Mouse (Mus musculus): ENCODE measurements at regions not wholly inside any gene's neighbourhood (a gene's known extent, or its start where the extent isn't known, plus 50 kb on each side); places are given as distances from the start of the nearest gene placed in this dataset.
"Not testable (repeated sequence)": the region's sequence is repeated elsewhere in the genome, so short reads cannot be mapped to it uniquely, and the experiment has no call there.

DNA sequence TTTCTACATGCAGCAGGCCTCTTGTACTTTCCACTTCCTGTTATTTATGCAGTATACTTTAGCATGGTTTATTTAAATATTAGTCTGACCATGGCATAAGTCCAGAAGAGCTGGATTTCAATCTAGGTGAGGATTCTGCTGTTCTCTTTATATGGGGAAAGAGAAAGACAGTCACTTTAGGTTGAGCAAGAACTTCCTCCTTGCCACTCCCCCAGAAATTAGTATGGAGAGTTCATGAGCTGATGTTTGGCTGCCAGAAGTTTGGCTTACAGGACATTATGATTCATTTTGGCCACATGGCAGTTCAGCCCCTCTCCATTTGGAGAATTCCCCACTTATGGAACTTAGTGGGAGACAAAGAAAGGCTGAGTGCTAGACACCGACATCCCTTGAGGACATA lies 130.8 kb downstream of the Arrdc3 start:
- DNase-seq, result no peak

DNA sequence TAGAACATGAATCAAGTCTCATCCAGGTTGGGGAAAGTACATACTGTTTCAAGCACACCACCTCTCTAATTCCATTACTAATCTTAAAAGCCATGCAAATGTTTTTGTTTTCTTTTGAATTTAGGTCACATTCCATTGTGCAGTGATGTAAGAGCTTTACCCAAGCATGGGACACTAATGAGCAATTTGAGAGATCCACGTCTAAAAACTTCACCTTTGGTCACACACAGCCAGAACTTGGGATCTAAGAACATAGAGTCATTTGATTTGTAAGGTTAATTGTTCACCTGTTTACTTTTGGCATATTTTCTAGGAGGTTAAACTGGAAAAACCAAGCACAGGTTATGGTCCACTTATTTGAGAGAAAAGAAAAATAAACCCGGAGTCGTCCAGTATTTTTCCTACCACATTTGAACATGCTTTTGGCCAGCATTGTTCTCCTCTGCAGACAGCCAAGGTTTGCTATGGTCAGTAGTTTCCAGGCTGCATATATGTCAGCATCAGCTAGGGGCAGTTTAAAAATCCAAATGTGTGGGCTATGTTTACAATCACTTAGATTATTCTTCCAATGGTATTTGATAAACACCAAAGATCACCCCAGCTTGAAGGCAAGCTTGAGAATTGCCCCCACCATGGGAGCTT lies 137.0 kb downstream of the Arrdc3 start:
- DNase-seq, result no peak

DNA sequence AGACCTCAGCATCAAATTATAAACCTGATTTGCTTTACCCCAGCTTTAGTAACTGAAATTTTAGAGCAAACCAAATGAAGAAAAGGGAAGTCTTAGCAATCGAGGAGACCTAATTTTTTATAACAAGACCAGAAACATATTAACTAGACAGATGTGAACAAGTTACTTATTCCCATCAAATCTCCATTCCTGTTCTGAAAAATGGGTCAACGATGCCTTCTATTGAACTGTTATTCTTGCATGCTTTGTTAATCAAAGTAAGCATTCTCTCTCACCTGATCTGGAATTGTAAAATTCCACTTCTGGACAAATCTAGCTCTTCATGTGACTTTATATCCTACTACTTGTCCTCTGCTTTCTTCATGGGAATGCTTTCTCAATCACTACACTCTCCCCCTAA lies 137.6 kb downstream of the Arrdc3 start:
- DNase-seq, result no peak

DNA sequence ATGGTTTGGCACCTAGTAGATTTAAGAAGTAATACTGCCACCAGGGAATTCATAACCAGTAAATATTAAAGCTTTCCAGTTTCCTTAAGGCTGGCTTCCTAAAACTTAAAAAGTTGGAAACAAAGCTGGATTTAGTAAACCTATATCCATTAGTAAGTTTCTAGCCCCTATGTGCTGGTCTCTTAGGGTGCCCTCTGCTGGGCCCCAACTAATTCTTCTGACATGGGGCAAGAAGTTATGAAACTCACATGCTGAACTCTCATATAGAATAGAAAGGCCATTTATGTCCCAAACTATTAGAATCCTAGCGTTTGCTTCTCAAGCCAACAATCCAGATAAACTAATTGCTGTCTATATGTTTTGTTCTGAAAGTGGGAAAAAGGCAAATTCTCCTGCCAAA lies 139.2 kb downstream of the Arrdc3 start:
- DNase-seq, result peak; percentile 13

DNA sequence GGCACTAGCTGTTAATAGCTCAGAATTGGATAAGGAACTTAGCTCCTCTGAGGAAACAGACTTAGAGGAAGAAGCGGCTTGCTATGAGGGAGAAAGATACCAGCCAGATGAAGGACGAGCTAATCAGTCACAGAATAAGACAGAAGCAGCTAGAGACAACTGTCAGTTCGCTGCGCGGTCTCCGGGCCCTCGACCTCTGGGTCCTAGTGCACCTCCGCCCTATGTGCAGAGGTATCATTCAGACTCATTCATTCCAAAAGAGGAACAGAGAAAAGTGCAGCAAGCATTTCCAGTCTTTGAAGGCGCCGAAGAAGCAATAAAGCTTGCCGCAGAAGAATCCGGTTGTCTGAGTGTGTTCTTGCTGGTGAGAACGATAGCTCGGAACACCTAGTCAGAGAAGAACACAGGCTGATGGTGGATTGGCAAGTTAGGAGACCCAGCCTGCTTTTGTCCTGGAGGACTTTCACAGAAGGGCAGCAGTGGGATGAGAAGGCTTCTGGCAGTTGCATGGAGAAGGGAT lies 142.1 kb downstream of the Arrdc3 start:
- DNase-seq, result not testable (repeated sequence)

DNA sequence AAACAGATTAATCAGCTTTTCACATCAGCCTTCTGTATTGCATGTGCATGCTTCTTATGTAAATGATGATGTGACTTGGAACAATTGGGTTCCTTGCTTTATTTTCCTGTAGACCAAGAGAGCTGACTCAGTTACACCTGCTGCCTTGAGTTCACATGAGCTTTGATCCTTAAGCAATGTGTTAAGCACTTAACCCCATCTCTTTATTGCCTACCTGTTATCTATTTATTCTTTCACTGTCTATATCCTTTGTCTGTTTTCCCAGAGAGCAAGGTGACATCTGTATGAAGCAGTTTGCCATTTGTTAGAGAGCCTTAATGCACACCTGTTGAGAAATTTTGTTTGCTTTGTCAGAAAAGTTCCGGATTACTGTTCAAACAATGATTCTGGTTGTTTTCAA lies 154.1 kb downstream of the Arrdc3 start:
- no peak for DNase-seq

DNA sequence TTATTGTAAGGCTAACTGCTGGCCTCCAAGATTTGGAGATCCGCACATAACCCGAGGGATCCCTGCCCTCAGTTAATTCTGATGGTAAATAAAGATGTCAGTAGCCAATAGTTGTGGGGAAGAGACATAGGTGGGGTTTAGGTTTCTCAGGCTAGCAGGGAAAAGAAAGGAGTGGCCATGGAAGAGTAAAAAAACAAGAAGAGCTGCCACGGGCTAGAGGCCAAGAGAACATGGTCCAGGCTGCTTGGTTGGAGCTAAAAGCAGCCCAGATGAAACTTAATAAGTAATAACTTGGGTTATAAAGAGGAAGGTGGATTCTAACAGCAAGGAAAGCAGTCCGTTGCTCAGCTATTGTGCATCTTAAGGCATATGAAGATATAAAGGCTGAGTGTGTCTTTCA lies 155.6 kb downstream of the Arrdc3 start:
- no peak for DNase-seq

DNA sequence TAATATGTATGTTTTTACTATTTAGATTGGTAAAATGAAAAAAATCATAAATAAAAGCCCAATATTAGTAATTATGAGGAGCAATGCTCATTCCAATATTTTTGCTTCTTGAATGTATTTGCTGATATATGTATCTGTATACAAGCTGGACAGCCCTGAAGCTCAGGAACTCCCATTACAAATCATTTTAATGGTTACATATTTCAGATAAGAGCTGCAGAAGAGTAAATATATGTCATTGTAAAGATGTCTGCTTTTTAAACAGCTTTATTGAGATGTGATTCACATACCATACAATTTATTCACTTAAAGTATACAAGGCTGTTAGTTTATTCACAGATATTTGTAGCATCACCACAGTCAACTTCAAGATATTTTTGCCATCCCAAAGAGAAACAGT lies 157.3 kb downstream of the Arrdc3 start:
- no peak for DNase-seq

DNA sequence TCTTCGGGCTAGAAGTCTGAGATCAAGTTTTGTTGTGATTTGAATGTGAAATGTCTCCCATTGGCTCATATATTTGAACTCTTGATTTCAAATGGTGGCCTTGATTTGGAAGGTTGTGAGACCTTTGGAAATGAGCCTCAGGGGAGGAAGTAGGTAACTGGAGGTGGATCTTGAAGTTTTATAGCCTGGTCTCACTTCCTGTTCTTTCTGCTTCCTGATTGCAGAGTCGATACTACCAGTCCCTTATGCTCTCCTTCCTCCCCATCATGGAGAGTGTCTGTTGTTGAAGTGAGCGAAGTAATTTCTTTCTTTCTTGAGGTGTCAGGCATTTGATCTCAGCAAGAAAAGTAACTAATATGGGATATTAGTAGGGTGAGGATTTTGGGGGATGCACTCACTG lies 158.5 kb downstream of the Arrdc3 start:
- no peak for DNase-seq

Data from lung, postnatal 14 days (tissue).